In the genomic region with DNA sequence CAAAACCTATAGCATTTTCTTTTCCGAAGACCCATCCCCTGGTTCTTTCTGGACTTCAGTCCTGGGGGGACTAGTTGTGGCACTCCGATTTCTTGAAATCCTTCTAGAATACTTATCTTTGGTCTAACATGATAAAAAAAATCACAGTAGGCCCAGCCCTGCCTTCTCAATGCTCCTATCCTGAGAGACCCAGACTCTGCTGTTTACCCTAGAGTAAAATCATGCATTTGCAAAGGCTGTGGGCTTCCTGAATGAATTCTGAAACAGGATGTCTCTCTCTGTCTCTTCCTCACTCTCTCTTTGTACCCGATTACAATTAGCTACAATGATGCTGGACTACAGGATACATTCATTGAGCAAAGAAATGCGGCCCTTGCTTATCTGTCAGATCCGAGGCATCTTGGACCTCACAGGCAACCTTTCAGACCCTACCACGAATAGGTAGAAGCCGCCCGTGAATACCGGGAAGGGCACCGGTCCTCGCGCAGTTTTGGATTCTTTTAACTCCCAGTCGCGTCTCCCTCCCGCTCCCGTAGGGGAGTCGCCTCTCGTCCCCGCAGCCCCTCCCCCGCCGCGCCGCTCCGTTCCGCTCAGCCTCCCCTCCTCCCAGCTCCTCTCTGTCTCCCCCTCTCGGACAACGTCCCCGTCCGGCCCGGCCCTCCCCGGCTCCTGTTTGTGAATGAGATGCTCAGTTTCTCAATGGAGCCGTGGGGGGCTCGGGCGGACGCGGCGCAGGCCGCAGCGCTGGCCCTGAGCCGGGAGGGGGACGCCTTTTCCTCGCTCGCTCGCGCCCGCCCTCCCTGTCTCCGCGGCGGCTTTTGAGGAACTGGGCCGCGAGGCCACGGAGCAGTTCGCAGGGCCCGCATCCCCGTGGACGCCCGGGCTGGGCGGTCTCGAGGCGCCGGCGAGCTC, we compare ENCODE assay signal across 8 mouse cellular contexts. TPM values are rescaled to one million over a fixed set of nuclear protein-coding genes. Genes with fewer than 3 reads are reported as not detected.
DNase-seq lines count a peak whose midpoint lies in the region; ATAC-seq lines count a peak whose summit lies in the region.

A gene (plus strand): TSS at position 638 of the 912 bp plus-strand sequence.

- H3K9me3 ChIP-seq in hindbrain, embryonic 12.5 days (replicated peaks) = no peaks in the 10 kb centered on the region

- H3K9ac ChIP-seq in hindbrain, embryonic 12.5 days = peak within 1 kb of the TSS; percentile 98

- peak within 1 kb of the TSS; percentile 97 for H3K27ac ChIP-seq in hindbrain, embryonic 12.5 days

- H3K4me3 ChIP-seq in hindbrain, embryonic 12.5 days = peak within 1 kb of the TSS; percentile 97

- DNase-seq in T-cell, adult 2 months (ENCODE audit: low spot score) = peak; percentile 62
- DNase-seq in cerebellum, postnatal 14 days = peak; percentile 94 to 97
- peak; percentile 74 to 81 for DNase-seq in frontal cortex, postnatal 14 days (ENCODE audit: low spot score in 2 of 2)
- DNase-seq in layer of hippocampus, postnatal 10 days (ENCODE audit: low spot score in 2 of 2) = peak; percentile 92 to 96
- DNase-seq in lung, postnatal 10 days = peak; percentile 96
- DNase-seq in ovary, postnatal 36 days (ENCODE audit: low spot score) = peak; percentile 90
- DNase-seq in thymus, postnatal 4 days = peak; percentile 90

- H3K4me2 ChIP-seq in hindbrain, embryonic 12.5 days (replicated peaks) = peak within 1 kb of the TSS; percentile 74

- 2% methylated on average over 62 of the region's 62 CpGs for WGBS in hindbrain, embryonic 12.5 days

- H3K36me3 ChIP-seq in hindbrain, embryonic 12.5 days = no peaks in the 10 kb centered on the region

- H3K27me3 ChIP-seq in hindbrain, embryonic 12.5 days = no peaks in the 10 kb centered on the region

- peak; percentile 95 for ATAC-seq in hindbrain, embryonic 12.5 days (ENCODE audit: low FRiP score)

- H3K4me1 ChIP-seq in hindbrain, embryonic 12.5 days = peaks cover 6% of the 10 kb centered on the region

RNA-seq across cellular contexts. Expression of the gene that starts here (rescaled TPM):
- polyA plus RNA-seq in hindbrain, embryonic 12.5 days (2016; fragmentation: Nextera tagmentation; extraction: Ambion mirVana) = 34.0 and 34.9 TPM in 2 replicates
- 10 to 100 TPM; 35.3 TPM for total RNA-seq in layer of hippocampus, postnatal 10 days (2021)

Comparison
In these comparisons a context has a peak if more than half of its experiments do, and no peak if none do; other contexts are left out.
1. Peak in every context shown above with its lines: DNase-seq, ATAC-seq, H3K4me3 ChIP-seq and H3K27ac ChIP-seq.